Mouse (Mus musculus) cerebellum, postnatal 4 days (tissue): ENCODE measurements around the gene Atp8a2.

Experiments
- DNase-seq, 2 experiments: peaks; one replicate each; pipeline ENCODE4 v3.0.0; 2022; ENCODE audit warnings: low spot score in 2 of 2, mixed read lengths in 1 of 2

The Atp8a2 gene

GRCm38 (mm10) chr14:59715695-59716442 is 481.1 kb downstream of the Atp8a2 start:
- DNase-seq, result no peak

- DNase-seq, result no peak
These were observed 487.3 kb downstream of the Atp8a2 start for GRCm38 (mm10) chr14:59709505-59710335.

DNA sequence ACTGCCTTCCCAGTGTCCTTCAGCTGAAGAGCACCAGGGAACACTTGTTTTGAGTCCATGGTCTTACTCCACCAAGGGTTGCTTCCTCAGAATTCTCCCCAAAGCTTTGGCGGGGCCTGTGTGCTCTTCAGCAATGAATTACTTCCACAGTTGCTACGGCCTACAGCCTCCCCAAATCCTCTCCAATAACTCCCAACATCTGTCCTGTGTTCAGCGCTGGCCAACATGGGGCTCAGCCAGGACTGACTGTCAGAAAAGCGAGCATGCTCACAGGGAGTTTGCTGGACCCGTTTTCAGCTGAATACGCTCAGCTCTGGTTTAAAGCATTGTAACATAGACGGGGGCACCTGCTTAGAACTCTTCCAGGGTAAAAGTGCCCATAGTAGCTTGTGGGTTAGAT is 489.0 kb downstream of the Atp8a2 start:
- DNase-seq, result no peak

GRCm38 (mm10) chr14:59705326-59706058 is 491.5 kb downstream of the Atp8a2 start:
- DNase-seq, result no peak

DNA sequence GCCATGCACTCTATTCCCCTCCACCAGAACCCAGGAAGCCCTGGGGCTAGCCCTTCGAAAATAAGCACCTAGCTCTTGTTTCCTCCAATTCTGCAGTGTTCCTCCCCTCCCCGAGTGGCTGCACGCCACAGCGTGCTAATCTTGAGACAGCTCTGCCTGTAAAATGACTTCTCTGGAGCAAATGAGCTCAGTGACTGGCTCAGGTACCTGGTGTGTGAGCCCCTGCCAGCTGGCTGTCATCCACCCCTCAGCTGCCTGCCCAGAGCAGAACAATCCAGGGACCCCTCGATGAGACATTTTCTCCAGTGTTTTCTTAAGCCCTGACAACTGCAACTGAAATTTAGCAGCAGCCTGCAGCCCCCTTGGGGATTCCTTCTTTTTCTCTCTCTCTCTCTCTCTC is 495.5 kb downstream of the Atp8a2 start:
- DNase-seq, result peak in 1 of 2 experiments; percentile 45

- no peak for DNase-seq
These were observed 501.8 kb downstream of the Atp8a2 start for GRCm38 (mm10) chr14:59695160-59695559.

DNA sequence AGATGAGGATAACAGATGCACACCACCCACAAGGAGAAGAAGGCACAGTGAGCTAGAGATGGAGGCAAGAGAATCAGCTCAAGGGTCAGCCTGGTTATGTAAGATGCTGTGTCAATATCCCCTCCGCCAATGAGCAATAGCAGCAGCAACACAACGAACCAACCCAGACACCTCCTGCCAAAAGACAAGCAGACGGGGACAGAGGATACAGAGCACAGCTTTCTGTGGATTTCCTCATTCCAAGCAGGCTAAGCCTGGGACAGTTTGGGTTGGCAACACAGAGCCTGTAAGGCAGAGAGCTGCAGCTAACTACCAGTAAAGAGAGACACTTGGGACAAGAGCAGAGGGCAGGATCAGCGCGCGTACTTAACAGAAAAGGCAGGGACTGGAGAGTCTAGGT is 504.8 kb downstream of the Atp8a2 start:
- DNase-seq, result no peak

- no peak for DNase-seq
These were observed 505.6 kb downstream of the Atp8a2 start for GRCm38 (mm10) chr14:59691402-59691801.

GRCm38 (mm10) chr14:59690954-59691353 is 506.0 kb downstream of the Atp8a2 start:
- no peak for DNase-seq

DNA sequence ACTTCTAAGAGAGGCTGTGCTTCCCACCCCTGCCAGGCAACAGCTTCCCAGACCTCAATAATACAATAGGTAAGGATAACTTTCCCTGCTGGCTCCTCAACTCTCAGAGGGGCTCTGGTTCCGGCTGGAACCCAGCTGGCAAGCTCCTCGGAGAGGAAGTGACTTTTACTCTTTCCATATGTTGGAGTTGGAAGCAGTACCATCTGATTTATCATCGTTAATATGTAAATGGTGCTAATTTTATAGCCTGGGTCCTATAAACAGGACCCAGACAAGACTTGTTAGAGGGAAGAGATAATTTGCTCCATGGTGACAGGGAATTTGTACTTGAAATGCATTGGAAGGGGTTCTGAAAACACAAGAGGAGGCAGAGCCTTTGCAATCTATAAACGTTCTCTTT is 507.4 kb downstream of the Atp8a2 start:
- no peak for DNase-seq

DNA sequence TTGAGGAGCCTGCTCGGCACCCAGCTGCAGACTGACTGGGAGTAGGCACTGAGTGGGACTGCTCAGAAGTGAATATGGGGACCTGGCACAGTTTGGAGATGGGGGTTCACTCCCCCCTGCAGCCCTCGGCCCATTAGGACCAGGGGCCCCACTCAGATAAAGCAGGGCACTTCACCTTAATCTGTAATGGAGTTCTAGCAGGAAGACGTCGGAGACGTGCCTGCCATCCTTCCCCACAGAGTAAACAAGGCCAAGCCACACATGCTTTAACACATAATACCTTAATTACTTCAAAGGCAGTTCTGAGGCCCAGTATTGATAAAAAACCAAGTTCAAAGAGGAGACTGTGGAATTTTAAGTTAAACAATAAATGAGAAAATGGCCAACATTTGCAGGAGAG is 510.8 kb downstream of the Atp8a2 start:
- no peak for DNase-seq

DNA sequence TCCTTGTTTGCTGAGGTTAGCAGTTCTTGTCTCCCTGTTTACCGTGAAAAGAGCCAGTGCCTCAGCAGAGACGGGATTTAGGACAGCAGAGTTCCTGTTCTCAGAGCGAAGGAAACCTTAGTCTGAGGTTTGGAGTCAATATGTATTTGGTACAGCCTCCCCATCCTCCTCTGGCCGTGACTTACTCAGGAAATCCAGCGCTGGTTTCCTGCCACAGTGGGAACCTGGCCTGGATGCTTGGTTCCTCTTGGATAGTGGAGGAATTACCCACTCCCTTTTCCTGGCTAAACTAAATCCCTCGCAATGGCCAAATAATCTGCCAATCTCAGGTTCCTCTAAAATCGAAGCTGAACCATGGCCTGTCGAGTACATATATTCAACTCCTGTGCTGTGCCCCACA is 511.6 kb downstream of the Atp8a2 start:
- DNase-seq, result no peak

- no peak for DNase-seq
These were observed 515.1 kb downstream of the Atp8a2 start for GRCm38 (mm10) chr14:59681906-59682305.

GRCm38 (mm10) chr14:59677598-59678003 is 519.4 kb downstream of the Atp8a2 start:
- no peak for DNase-seq

- no peak for DNase-seq
These were observed 521.6 kb downstream of the Atp8a2 start for GRCm38 (mm10) chr14:59675330-59675729.

- DNase-seq, result no peak
These were observed 522.4 kb downstream of the Atp8a2 start for GRCm38 (mm10) chr14:59674556-59674955.

DNA sequence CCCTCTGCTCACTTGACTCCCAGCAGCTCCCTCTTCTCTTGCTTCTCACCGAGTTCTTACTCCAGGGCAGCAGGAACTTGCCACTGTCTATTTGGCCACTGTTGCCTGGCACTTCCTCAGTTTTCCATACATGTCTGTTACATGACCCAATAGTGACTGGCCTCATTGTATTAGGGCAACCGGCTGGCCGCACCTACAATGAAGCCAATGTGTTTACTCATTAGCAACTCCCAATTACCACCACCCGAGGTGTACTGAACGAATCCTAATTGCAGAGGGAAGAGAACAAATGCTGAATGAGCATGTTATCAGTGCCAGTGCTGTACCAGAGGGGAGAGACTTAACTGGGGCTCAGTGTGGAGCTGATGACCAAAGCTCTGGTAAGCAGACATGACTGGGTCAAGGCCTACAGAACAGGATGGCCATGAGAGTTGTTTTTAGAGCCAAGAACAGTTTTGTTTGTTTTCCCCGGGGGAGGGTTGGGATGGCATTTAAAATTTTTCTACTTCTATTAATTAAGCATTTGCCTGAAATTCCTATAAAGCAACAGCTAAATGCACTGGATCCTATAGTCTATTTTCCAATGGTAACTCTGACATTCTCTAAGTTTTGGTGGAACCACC is 524.0 kb downstream of the Atp8a2 start:
- DNase-seq, result no peak

DNA sequence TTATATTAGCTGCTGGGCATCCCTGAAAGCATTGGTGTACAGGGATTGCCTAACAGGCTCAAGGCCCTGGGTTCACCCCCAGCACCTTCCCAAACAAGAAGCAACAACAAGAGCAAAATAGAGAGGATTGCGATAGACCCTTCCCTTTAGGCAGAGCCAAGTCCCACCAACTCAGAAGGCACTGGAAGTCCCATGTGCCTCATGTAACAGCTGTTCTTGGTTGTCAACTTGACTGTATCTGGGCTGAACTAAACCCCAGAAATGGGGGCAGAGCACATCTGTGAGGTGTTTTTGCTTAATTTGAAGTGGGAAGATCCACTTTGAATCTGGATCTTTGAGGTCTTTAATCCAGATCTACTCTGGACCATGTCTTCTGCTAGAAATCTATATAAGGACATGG is 539.9 kb downstream of the Atp8a2 start:
- no peak for DNase-seq

GRCm38 (mm10) chr14:59656591-59656990 is 540.4 kb downstream of the Atp8a2 start:
- no peak for DNase-seq

DNA sequence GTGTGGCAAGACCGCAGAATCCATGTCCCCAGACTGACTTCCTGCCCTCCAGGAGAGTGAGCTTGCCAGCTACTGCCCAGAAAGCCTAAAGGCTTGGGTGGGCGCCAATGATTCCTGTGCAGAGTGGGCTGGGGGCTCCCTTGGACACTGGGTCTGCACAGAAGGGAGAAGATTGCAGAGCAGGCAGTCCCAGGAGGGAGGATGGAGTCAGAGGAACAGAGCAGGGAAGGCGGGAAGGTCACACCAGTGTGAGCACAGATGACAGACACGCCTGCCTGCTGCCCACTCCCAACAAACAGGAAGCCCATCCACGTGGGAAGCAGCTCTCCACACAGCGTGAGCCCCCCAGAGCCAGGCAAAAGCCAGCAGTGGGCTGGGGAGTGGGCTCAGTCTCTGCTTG is 547.6 kb downstream of the Atp8a2 start:
- DNase-seq, result peak in 1 of 2 experiments; percentile 22

- DNase-seq, result no peak
These were observed 548.4 kb downstream of the Atp8a2 start for GRCm38 (mm10) chr14:59648611-59649010.
